Mouse (Mus musculus): ENCODE results near the gene Hmga1.

GRCm38 (mm10) chr17:27611519-27611884 lies 55.2 kb downstream of the Hmga1 start:
- TF ChIP-seq POLR2A (IDR thresholded peaks at IDR 0.05; ENCODE audit: low read depth, low read length) (no peak), HCFC1 (IDR thresholded peaks at IDR 0.05; ENCODE audit: low read depth, low read length) (no peak), CTCF (conservative IDR thresholded peaks at IDR 0.05 in 1 of 2, IDR thresholded peaks at IDR 0.05 in 1 of 2; ENCODE audit: low read depth in 2 of 2, low read length in 2 of 2) (no peak), NELFE (IDR thresholded peaks at IDR 0.05; ENCODE audit: low read depth, low read length) (no peak), ZNF384 (IDR thresholded peaks at IDR 0.05; ENCODE audit: low read depth, low read length) (no peak), CHD2 (IDR thresholded peaks at IDR 0.05; ENCODE audit: low read length) (no peak), GABPA (IDR thresholded peaks at IDR 0.05; ENCODE audit: insufficient replicate concordance, low read depth, low read length) (no peak), E2F4 (IDR thresholded peaks at IDR 0.05; ENCODE audit: insufficient replicate concordance, low read depth, low read length) (no peak), TCF12 (IDR thresholded peaks at IDR 0.05; ENCODE audit: low read depth, low read length) (no peak), USF1 (IDR thresholded peaks at IDR 0.05; ENCODE audit: low read depth, low read length) (no peak), RCOR1 (conservative IDR thresholded peaks at IDR 0.05; ENCODE audit: low read depth, low read length) (no peak)
